Mouse (Mus musculus) Patski (cell line): Measurements from ENCODE around the gene Smn1. TPM values are rescaled to one million over a fixed set of nuclear protein-coding genes. Genes with fewer than 3 reads are reported as not detected.

Experiments
- ATAC-seq: fragments of 100-300 bp; one replicate; pipeline ENCODE4 v1.8.0; 2021
- CTCF ChIA-PET: fragments of 350-600 bp; sonication (Branson Sonifier 250); formaldehyde crosslinking; loops from one replicate; lab custom pipeline; 2022; ENCODE audit warnings: inconsistent platforms; lab: Charles Lee
- POLR2A ChIA-PET: fragments of 350-600 bp; sonication (Branson Sonifier 250); formaldehyde crosslinking; loops from one replicate; lab custom pipeline; 2022; ENCODE audit warnings: antibody characterized with exemption, inconsistent platforms; lab: Charles Lee
- DNase-seq: peaks from one replicate; pipeline ENCODE4 v3.0.0-alpha.2; 2011; ENCODE audit warnings: low read depth, low spot score
- H3K27me3 ChIP-seq: fragments of 371-371 bp; one replicate; pipeline ENCODE4 v1.5.1; 2021
- CTCF ChIP-seq: fragments of 100-300 bp; IDR thresholded peaks from one replicate; pipeline ENCODE4 v1.5.1; 2021
- in situ Hi-C: fragments of 300-500 bp; cut with MboI; formaldehyde crosslinking; loops from 3 replicates; pipeline ENCODE4 v1.11.1; 2018; ENCODE audit warnings: low pct_unique_long_range_greater_than_20kb, mixed read lengths
- polyA plus RNA-seq: library from polyadenylated mRNA; unstranded; gene quantifications from one replicate; pipeline ENCODE4 v1.2.3, GENCODE M21; 2021

Gene Smn1
- polyA plus RNA-seq: 44.4 TPM

GRCm38 (mm10) chr13:100124423-100125257, at the start of gene Smn1:
Smn1 (plus strand) TSS chr13:100124852.
- H3K27me3 ChIP-seq: no peaks in the 10 kb centered on the region
- peak; percentile 49 for DNase-seq
- no peak for TF ChIP-seq CTCF
- ChIA-PET CTCF (no interaction called here), POLR2A (interaction anchor here (0.6 to 0.8 kb wide), 2 partner anchors 17 to 289 kb away, joined by 3 to 6 read pairs; partner anchors contain the start of gene Serf1)
- ATAC-seq: peak; percentile 85
- in situ Hi-C loops: no loop called here

DNA sequence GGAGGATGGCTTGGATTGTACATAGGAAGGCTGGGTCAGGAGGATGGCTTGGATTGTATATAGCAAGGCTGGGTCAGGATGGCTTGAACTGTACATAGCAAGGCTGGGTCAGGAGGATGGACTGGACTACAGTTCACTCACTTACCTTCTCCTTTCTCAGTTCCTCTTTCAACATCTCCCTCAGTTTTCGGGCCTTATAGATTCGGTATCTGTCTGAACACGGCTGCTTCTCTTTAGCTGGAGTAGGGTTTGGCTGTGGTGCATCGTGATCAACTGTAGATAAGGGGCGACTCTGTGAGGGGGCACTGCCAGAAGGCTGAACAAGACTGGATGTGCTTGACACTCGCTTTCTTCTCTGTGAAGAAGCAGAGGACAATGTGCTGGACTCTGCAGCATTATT, 25.8 kb upstream of the Smn1 start:
- POLR2A ChIA-PET: no interaction called here
- ATAC-seq: no peak
- no peak for DNase-seq
- TF ChIP-seq CTCF: no peak
- CTCF ChIA-PET: interaction anchor here (2.2 kb wide), 1 partner anchor 15 kb away, joined by 10 read pairs; no protein-coding TSS in a partner anchor
- H3K27me3 ChIP-seq: no peaks in the 10 kb centered on the region
- in situ Hi-C loops: loop anchor here (25.0 kb wide), 1 partner anchor 538 kb away; no protein-coding TSS in a partner anchor

GRCm38 (mm10) chr13:100103052-100103658, 21.5 kb upstream of the Smn1 start:
- DNase-seq: no peak
- POLR2A ChIA-PET: interaction anchor here (1.3 kb wide), 1 partner anchor 22 kb away, joined by 3 read pairs; no protein-coding TSS in a partner anchor
- ATAC-seq: no peak
- in situ Hi-C loops: no loop called here
- CTCF ChIA-PET: no interaction called here
- no peaks in the 10 kb centered on the region for H3K27me3 ChIP-seq
- no peak for TF ChIP-seq CTCF

GRCm38 (mm10) chr13:100103748-100104254, 20.9 kb upstream of the Smn1 start, which contains the start of gene Bdp1:
Bdp1 (minus strand) TSS chr13:100104070.
- in situ Hi-C loops: no loop called here
- ChIA-PET POLR2A (no interaction called here), CTCF (no interaction called here)
- H3K27me3 ChIP-seq: no peaks in the 10 kb centered on the region
- DNase-seq: peak; percentile 54
- no peak for TF ChIP-seq CTCF
- ATAC-seq: peak; percentile 56

DNA sequence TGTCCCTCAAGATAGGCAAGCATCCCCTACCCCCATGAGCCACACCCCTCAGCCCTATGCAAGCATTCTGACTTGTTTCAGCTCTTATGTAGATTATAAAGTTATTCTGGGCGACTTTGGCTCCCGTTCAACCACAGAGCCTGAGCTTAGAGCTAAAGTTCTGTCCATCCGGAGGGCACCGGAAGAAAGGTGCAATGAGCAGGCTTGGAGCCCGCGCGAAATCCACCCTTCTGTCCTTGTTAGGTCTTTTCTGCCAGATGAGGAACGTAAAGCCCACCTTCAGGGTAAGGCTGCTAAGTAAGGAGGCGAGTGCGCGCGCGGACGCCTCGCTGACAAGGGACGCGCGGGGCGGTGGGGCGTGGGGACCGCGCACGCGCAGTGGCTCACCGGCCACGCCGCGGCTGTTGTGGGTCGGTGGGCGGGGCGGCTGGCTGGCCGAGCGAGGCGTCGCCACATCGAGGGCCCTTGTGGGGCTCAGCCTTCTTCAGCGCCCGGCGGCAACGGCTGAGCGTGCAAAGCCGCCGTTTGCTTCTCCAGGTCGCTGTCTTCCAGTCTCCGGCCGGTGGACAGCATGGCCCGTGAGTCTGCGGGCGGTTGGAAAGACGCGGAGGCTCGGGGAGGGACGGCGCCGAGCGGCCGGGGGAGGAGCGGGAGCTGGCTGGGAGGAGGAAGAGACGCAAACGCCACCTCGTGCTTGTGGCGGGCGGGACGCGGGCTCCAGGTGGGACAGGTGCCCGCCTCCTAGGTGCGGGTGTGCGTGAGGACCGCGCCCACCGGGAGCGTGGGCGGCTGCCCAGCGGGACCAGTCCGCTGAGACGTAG, 16.8 kb upstream of the Smn1 start, which contains the start of gene Serf1:
TSS of gene Serf1 (plus strand) at position 361 of the 821 bp plus-strand sequence.
- TF ChIP-seq CTCF: no peak
- in situ Hi-C loops: no loop called here
- DNase-seq (no peak), ATAC-seq (peak; percentile 72)
- POLR2A ChIA-PET: interaction anchor here (1.5 kb wide), 1 partner anchor 16 kb away, joined by 6 read pairs; no protein-coding TSS in a partner anchor
- no peaks in the 10 kb centered on the region for H3K27me3 ChIP-seq
- CTCF ChIA-PET: no interaction called here

DNA sequence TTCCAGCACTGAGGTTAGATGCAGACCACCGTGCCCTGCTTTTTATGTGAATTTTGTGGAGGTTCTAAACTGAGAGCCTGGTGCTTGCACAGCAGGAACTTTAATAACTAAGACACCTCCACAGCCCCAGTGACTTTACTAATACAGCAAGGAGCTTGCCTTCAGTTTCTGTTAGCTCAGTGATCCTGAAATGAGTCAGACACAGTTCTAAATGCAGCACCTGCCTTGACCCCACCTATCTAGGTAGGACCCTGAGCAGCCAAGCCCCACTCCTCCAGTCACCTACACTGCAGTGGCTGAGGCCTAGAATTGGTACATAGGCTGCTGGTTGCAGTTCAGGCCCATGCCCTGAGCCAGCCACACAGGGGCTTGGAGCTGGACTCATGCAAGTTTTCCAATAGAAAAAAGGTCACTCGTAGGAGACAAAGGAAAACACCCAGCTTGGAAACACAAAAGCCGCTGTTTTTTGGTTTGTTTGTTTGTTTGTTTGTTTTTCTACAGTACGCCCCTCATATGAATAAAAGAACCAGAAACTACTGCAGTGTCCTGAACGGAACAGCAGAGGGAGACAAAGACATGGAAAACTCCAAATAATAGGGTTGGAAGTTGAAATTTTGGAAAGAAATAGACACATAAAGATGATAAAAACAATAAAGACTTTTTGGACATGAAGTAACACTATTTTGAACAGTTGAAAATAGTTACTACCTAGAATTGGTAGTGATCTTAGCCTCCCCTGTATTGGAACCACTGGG, 12.3 kb upstream of the Smn1 start:
- in situ Hi-C loops: loop anchor here (10.0 kb wide), 1 partner anchor 352 kb away; no protein-coding TSS in a partner anchor
- ChIA-PET POLR2A (no interaction called here), CTCF (interaction anchor here (1.0 kb wide), 1 partner anchor 16 kb away, joined by 3 read pairs; no protein-coding TSS in a partner anchor)
- DNase-seq: no peak
- no peak for TF ChIP-seq CTCF
- no peaks in the 10 kb centered on the region for H3K27me3 ChIP-seq
- no peak for ATAC-seq

DNA sequence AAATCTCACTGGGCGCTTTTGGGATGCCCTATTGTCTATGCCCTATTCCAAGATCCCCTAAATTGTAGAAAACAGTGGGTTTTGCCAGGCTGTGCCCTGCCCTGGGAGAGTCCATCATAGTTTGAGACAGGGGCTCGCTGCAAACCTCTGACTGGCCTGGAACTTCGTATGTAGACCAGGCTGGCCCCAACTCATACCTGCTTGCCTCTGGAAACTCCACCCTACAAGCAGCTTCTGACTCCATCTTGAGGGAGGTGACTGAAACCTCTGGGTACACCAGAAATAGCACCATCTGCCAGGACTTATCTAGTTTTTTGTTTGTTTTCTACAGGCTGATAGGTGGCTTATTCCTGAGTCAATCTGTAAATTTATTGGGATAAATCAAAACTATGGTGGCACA, 682 bp upstream of the Smn1 start:
- TF ChIP-seq CTCF: no peak
- no peaks in the 10 kb centered on the region for H3K27me3 ChIP-seq
- no peak for ATAC-seq
- in situ Hi-C loops: no loop called here
- no peak for DNase-seq
- CTCF ChIA-PET: no interaction called here
- POLR2A ChIA-PET: interaction anchor here (0.8 kb wide), 1 partner anchor 16 kb away, joined by 6 read pairs; the partner anchor contains the start of gene Serf1

DNA sequence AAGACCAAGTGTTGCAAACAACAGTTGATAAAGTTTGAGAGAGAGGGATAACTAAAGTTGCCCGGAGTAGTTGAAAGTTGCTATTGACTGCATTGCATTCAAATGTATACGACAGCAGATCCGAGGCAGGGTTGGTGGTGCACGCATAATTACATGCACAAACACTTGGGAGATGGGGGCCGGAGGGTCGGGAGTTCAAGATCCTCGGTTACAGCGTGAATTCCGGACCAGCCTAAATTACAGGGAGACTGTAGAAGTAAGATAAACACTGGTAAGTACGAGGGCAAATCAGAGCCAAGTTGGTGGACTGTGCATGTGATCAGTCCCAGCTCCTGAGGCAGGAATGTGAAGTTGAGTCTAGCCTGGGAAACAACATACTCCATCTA, 599 bp downstream of the Smn1 start:
- in situ Hi-C loops: no loop called here
- TF ChIP-seq CTCF: no peak
- CTCF ChIA-PET: no interaction called here
- POLR2A ChIA-PET: interaction anchor here (0.6 kb wide), 1 partner anchor 288 kb away, joined by 3 read pairs; no protein-coding TSS in a partner anchor
- H3K27me3 ChIP-seq: no peaks in the 10 kb centered on the region
- DNase-seq (no peak), ATAC-seq (no peak)

GRCm38 (mm10) chr13:100141646-100142314, 17.1 kb downstream of the Smn1 start:
- ChIA-PET POLR2A (no interaction called here), CTCF (no interaction called here)
- in situ Hi-C loops: no loop called here
- ATAC-seq (no peak), DNase-seq (no peak)
- no peaks in the 10 kb centered on the region for H3K27me3 ChIP-seq
- no peak for TF ChIP-seq CTCF
